Mouse (Mus musculus): Measurements from ENCODE around the gene Smarcc1.

DNA sequence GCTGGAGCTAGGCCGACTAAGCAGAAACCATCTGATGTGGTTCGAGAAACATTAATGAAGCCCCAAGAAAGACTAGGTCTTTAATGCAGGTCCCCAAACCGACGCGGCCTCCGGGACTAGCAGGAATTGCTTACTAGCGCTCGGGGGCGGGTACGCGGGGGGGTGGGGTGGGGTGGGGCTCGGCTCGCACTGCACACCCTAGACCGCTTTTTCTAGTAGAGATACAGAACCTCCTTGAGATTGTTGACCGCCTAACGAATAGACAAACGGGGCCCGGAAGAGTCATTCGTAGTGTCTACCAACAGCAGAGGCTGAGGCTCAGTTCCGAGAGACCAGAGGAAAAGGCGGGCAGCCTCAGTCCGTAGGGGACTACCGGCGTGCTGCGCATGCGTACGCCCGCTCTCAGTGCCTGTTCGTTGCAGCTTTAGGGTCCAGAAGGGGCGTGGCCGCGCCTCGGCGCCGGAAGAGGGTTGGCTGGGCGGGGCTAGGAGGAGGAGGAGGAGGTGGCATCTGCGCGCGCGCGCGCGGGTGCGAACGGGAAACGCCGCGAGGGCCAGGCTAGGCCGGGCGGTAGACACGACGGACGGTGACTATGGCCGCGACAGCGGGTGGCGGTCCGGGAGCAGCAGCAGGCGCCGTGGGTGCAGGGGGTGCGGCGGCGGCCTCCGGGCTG, 14.2 kb downstream of the Smarcc1 start:
- TF ChIP-seq CTCF (IDR thresholded peaks at IDR 0.05; ENCODE audit: insufficient read depth, low read depth, low read length), result no peak
- peak; percentile 93 for TF ChIP-seq POLR2A (IDR thresholded peaks at IDR 0.05; ENCODE audit: insufficient read depth, low read depth, low read length)

Data from olfactory bulb, adult 2 months (tissue).